Mouse (Mus musculus) thymus, postnatal 10 days (tissue): Measurements from ENCODE around the gene Rangap1.

ENCODE experiments used
- DNase-seq, 2 experiments: peaks; one replicate each; pipeline ENCODE4 v3.0.0; 2021; ENCODE audit warnings: low spot score in 2 of 2

Rangap1 gene

GRCm38 (mm10) chr15:81744992-81745600 is at the start of gene Rangap1, which contains the start of gene Zc3h7b:
Gene Rangap1, minus strand, starts transcription at chr15:81745530.
Gene Zc3h7b, plus strand, starts transcription at chr15:81745057.
- DNase-seq, result peak; percentile 38 to 56

- DNase-seq, result no peak
Observed at GRCm38 (mm10) chr15:81792444-81792843, 47.1 kb upstream of the Rangap1 start.

- DNase-seq, result no peak
Observed at GRCm38 (mm10) chr15:81787525-81787924, 42.2 kb upstream of the Rangap1 start.

- no peak for DNase-seq
Observed at GRCm38 (mm10) chr15:81785701-81786100, 40.4 kb upstream of the Rangap1 start.

- DNase-seq, result no peak
Observed at GRCm38 (mm10) chr15:81784762-81785161, 39.4 kb upstream of the Rangap1 start.

- no peak for DNase-seq
Observed at GRCm38 (mm10) chr15:81781816-81782215, 36.5 kb upstream of the Rangap1 start.

- no peak for DNase-seq
Observed at GRCm38 (mm10) chr15:81776631-81777422, 31.5 kb upstream of the Rangap1 start.

GRCm38 (mm10) chr15:81774505-81775171 is 29.3 kb upstream of the Rangap1 start:
- no peak for DNase-seq

- no peak for DNase-seq
Observed at GRCm38 (mm10) chr15:81772431-81773120, 27.2 kb upstream of the Rangap1 start.

- no peak for DNase-seq
Observed at GRCm38 (mm10) chr15:81769037-81769436, 23.7 kb upstream of the Rangap1 start.

- no peak for DNase-seq
Observed at GRCm38 (mm10) chr15:81766439-81766838, 21.1 kb upstream of the Rangap1 start.

- no peak for DNase-seq
Observed at GRCm38 (mm10) chr15:81765651-81766050, 20.3 kb upstream of the Rangap1 start.

GRCm38 (mm10) chr15:81764573-81764972 is 19.2 kb upstream of the Rangap1 start:
- DNase-seq, result no peak

- DNase-seq, result no peak
Observed at GRCm38 (mm10) chr15:81761959-81762358, 16.6 kb upstream of the Rangap1 start.

- no peak for DNase-seq
Observed at GRCm38 (mm10) chr15:81761381-81761780, 16.1 kb upstream of the Rangap1 start.

- no peak for DNase-seq
Observed at GRCm38 (mm10) chr15:81760361-81761079, 15.2 kb upstream of the Rangap1 start.

- no peak for DNase-seq
Observed at GRCm38 (mm10) chr15:81759542-81759941, 14.2 kb upstream of the Rangap1 start.

- no peak for DNase-seq
Observed at GRCm38 (mm10) chr15:81758701-81759100, 13.4 kb upstream of the Rangap1 start.

- no peak for DNase-seq
Observed at GRCm38 (mm10) chr15:81753669-81754068, 8.3 kb upstream of the Rangap1 start.

- DNase-seq, result no peak
Observed at GRCm38 (mm10) chr15:81749742-81750141, 4.4 kb upstream of the Rangap1 start.

GRCm38 (mm10) chr15:81745601-81746114 is 328 bp upstream of the Rangap1 start:
- peak; percentile 64 to 73 for DNase-seq
